Mouse (Mus musculus) frontal cortex, postnatal 36 days (tissue): ENCODE measurements at regions not wholly inside any gene's neighbourhood (a gene's known extent, or its start where the extent isn't known, plus 50 kb on each side); places are given as distances from the start of the nearest gene placed in this dataset.

Experiments
- DNase-seq, 2 experiments: peaks; one replicate each; pipeline ENCODE4 v3.0.0; 2022; ENCODE audit warnings: low spot score in 2 of 2

DNA sequence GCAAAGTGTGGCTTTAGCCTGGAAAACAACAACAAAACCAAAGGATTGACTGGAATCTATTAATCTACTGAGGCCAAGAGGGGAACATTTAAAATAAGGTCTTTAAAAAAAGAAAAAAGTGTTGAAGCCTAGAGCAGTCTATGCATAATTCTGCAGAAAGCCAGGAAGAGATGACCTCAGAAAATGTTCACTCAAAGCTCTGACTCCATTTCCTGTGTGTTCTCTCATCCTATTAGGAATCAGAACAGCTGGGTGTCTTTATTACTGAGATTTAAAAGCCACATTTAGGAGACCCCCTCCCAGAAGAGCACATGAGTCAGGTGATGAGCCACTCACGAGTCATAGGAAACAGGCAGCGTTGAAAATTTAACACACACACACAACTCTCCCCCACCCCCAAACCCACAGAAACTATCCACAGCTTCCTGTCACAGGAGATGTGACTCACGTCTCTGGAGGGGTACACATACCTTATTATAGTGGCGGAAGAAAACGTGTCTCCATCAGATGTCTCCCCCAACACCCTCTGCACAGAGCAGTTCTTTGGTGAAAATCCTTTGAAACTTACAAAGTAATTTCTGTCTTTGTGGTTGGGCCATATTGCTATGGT is 140.2 kb upstream of the Hmga2 start:
- DNase-seq = no peak

DNA sequence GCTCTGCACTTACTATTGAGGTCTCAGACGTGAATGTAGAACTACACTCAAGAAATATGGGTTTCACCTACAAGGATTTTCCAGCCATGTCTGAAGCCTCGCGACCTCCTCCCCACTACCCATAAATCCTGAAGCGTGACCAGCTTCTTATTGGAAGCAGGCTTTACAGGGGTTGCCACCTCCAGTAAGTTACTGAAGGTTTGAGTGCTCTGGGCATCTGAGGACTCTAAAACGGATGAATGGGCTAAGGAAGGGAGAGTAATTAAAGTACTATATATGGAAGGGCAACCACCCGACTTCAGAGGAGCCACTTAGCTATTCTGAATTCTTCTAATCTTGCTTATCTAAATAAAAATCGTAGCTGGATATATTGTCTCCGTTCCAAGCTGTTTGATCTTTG is 136.1 kb upstream of the Hmga2 start:
- DNase-seq = no peak

DNA sequence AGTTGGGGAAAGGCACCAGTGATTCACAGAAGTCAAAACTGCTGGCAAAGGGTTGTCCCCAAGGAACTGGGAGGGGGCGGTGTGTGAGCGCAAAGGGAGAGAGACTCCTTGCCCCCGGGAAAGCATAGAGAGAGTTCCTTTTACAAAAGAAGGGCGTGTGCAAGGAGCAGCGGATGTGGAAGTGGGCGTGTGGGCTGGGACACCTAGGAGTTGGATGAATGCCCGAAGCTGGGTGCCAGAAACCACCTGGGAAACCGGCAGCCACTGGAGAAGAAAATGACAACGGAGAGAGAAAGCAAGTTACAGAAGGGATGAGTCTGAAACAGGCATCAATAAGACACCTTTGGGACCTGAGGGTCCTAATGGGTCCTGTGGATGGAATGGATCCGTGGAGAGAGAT is 133.8 kb upstream of the Hmga2 start:
- DNase-seq = peak; percentile 9 to 36

DNA sequence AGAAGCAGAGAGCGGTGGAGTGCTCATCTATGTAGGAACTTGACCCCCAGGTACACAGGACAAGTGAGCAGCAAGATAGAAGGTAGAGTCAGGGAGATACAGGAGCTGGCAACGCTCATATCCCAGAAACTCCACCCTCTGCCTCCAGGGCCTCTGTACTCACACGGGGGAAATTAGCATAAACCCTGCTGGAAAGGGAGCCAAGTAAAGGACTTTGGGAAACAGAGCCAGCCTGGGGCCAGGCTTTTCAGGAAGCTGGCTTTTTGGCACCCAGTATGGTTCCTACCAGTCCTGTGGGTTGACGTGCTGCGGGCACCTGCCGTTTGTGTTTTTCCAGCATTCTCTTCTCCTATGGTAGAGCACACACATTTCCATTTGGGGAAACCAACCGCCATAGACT is 128.2 kb upstream of the Hmga2 start:
- DNase-seq = no peak

DNA sequence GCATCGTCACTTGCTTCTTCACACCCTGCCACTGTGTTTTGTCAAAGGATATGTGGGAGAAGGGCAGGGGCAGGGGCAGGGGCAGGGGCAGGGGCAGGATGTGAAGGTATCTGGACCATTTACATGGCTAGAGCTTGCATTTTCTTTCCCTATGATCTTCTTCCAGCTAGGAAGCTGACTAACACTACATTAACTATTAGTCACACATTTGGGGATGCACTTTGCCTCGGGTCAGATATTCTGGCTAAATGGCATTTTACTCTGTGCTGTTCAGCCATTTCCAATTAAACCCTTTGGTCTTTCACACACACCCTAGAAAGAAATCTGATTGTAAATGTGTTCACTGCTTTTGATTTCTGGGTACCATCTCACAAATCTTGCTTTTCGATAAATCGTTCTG is 126.9 kb upstream of the Hmga2 start:
- DNase-seq = no peak

DNA sequence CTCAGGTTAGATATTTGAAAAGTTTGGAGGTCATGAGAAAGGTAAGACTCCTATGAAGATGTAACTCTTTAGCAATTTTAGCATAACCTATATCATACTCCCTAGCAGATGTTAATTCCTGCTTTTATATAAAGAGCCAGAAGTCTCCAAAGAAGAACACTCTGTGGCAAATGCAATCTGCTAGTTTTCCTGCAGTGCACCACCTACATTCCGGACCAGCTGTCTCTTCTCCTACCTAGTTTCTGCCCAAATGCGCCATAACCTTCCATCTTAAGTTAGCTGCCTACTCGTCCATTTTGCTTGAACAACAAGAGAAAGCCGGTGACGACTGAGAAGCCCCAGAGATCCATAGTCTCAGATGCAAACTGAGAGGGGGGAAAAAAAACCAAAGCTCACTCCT is 124.5 kb upstream of the Hmga2 start:
- peak in 1 of 2 experiments; percentile 37 for DNase-seq

DNA sequence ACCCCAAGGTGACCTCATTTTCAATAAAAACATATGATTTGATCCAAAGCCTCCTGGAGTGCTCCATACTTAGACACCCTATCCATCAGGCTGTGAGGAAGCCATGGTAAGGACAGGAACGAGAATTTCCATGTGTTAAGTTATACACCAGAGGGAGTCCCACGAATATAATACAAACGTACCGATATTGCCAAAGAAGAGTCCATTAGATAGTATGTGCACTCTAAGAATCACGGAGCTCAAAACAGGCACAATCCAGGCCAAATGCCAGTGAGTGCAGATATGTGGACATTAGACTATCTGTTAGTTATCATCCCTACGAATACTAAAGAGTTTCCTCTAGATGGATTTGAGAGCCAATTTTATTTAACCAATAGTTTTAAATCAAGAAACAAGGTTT is 123.3 kb upstream of the Hmga2 start:
- DNase-seq = no peak

DNA sequence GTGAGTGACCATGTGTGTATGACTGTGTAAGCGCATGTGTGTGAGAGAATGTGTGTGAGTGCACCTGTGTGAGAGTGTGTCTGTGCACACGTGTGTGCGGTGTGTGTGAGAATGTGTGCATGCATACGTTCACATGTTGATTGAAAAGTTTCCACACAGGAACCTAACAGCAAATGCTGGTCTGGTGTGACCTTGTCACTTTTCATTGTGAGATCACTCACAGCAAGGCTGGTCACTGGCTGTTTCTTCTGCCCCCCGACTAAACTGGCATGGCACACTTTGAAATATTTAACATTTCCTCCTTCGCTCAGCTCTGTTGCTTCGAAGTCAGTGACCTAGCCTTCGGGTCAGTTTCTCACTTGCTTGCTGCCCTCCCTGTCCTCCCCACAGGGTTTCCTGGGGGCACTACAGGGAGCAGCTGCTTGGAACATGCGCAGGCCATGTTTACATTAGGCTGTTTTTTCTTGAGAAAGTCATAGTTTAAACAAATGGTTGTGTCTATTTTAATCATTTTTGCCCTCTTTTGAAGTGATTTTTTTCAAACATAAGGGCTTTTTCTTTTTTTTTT is 121.1 kb upstream of the Hmga2 start:
- DNase-seq = no peak

DNA sequence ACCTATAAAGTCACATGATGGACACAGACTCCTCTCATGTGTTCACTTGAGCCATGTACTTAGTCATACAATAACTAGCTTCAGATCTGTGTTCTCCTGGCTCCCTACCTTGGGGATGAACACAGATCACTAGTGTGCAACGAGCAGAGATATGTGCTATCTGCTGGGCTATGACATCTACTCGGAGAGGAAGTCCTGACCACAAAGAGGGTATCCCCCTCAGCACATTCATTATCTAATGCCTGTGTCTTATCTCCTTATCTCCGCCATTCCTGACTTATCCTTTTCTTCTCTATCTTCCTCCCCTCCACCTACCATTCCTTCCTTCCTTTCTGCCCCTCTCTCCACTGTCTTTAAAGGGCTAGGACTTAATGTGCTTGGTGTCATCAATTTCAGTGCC is 118.9 kb upstream of the Hmga2 start:
- DNase-seq = no peak

DNA sequence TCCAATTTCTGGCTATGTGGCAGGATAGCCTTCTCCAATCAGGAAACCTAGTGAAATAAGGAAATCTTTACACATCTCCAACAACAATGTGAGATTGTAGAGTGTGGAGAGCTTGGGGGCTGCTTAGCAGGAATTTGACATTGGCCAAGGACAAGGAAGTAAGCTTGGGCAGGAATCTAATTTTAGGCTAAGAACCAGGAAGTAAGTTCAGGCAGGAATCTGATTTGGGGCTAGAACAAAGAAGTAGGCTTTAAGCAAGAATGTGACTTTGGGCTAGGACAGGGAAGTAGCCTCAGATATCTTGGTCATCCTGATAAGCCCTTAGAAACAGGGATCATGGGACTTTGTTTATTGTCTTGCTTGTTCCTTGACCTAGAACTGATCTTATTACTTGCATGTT is 117.6 kb upstream of the Hmga2 start:
- no peak for DNase-seq

DNA sequence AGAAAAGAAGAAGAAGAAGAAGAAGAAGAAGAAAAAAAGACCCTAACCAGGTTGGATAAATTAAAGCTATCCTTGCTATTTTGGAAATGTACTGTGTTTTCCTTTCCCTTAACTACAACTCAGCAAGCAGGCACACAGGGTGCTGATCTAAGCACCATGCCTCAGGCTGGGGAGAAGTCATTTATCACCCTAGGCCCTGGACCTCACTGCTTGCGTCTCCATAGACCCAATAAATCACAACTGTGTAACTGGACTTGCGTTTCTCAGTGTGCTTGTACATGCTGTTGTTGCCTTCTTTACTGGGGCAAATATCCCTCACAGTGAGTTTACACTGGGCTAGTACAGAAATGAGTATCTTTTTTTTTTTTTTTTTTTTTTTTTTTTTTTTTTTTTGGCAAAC is 113.4 kb upstream of the Hmga2 start:
- no peak for DNase-seq

DNA sequence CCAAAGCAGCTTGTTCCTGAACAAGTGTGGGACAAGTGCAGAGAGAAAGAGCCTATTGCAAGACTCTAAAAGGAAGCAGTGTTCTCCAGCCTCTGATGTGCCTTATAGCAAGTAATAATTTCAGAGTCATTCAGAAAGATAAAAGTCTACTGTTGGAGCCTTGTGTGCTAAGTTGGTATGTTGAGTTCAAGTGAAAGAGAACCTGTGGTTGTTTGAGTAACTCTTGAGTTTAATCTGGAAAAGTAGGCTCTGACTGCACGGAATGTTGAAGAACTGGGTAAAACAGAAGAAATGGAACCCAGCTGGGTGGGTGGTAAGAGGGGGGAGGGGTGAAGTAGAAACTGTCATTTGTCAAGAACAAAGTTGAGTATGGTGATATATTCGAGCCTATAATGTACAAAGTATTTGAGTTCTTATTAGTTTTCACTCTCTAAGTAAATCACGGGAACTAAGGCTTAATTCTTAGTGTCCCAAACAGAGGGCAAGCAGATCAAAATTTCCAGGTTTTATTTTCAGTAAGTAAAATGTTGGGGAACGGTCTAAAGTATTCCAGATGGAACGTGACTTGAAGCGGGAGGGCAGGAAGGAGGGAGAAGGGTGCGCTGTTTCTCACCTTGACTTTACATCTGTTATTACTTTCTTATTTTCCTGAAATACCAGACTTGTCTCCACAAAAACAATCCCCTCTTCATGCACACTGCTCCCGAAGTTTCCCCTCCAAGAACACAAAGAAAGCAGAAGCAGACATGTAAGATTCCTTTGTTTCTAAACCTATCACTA is 111.8 kb upstream of the Hmga2 start:
- no peak for DNase-seq

DNA sequence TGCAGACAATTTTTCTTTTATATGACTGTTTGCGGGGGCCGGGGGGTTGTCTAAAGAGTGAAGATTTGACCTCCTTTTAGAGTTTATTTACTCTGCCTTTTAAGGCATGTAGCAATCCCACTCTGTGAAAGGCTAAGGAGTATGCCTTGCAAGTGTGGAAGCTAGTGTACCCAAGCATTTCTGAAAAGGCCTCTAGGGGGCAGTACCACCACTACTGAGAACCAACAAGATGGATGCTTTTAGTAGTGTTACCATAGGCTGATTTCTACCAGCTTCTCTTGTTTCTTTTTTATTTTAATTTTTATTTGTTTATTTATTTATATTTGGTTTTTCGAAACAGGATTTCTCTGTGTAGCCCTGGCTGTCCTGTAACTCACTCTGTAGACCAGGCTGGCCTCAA is 110.9 kb upstream of the Hmga2 start:
- DNase-seq = peak in 1 of 2 experiments; percentile 42

DNA sequence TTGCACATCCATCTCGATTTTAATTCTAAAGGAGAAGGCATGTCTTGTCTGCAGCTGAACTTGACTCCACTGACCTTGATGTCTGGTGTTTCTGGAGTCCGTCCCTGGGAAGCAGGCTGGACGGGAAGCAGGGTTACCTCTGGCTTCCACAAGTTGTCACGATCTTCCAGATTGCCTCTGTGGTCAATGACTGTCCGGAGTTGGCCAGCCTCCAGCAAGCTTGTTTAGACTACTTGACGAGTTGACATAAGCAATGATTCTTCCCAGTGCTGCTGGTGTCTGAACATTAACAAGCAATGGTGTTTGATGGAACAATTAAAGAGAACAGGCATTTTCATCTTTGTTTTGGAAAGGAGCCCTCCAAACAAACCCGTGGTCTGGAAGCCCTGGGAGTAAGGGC is 106.2 kb upstream of the Hmga2 start:
- no peak for DNase-seq

DNA sequence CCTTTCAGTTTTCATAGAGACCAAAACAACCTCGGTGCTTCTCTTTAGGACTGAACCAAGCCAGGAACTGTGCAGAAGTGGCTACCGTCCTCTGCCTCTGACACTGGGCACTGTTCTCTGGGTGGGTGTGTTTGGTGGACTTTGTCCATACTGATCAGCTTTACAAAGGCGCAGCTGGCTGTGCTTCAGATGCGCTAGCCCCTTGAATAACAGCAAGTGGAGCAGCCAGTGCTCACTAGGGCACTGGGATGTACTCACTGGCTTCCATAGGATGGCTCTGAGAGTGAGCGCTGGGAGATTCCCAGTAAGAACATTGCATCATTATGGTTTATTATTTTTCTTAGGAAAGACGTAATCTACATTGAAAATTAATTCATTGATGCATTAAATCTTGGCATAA is 105.3 kb upstream of the Hmga2 start:
- DNase-seq = no peak

DNA sequence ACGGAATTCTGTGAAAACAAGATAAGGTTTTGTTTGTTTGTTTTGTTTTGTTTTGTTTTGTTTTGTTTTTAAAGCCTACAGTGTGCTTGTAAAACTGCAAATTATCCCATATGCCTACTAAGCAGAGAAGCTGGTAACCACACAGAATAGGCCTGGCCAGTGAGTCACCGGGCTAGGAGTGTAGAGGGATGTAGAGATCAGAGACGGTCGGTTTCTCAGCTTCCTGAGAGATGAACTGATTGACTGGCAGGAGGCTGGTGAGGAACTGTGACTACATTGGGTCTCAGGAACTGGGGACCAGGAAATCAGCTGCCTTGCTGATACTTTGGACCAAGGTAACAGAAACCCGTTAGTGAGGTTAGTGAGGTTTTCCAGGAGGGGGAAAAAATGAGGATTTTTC is 100.6 kb upstream of the Hmga2 start:
- no peak for DNase-seq

DNA sequence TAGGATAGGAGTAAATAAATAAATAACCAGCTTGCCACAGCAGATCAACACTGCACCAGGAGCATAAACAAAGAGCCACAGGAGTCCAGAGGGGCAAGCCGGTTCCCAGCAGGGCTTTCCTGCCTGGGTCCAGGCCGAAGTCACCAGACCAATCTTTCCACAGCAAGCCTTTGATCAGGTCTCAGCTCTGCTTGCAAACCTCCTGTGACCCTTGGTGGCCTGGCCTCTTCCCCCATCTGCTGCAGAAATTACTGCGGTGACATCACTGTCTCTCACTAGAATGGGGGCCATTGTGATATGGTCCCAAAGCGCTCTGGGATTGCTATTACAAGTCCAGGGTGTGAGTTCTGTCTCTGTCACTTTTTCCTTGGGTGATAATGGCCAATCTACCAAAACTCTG is 99.9 kb upstream of the Hmga2 start:
- DNase-seq = no peak

DNA sequence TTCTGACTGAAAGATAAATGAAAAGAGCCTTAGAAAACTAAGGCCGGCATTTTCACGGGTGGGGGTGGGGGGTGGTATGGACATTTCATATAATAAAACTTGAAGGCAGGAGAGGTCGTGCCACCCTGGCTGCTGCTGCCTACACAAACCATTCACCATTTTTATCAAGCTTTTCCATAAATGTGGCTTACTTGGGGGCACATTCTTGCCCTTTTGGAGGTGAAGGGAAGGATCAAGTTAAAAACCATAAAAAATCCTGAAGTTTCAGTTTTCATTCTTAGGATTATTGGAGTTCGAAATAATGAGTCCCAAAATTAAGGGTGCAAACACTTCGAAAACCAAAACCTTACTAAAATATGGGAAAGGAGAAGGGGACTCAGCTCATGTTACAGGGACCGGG is 95.1 kb upstream of the Hmga2 start:
- no peak for DNase-seq

DNA sequence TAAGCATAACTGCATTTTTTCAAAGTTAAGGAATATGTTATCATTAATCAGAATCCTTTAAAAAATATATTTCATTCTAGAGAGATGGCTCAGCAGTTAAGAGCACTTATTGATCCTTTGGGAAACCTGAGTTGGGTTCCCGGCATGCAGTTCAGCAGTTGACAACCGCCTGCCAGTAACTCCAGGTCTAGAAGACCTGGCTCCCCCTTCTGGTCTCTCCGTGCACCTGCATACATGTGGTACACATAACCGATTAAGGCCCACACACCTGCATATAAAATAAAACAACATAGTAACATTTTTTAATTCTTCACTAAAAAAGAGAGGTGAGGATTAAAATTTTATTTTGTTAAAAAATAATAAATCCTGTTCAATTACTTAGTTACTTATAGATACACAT is 89.7 kb upstream of the Hmga2 start:
- DNase-seq = no peak

DNA sequence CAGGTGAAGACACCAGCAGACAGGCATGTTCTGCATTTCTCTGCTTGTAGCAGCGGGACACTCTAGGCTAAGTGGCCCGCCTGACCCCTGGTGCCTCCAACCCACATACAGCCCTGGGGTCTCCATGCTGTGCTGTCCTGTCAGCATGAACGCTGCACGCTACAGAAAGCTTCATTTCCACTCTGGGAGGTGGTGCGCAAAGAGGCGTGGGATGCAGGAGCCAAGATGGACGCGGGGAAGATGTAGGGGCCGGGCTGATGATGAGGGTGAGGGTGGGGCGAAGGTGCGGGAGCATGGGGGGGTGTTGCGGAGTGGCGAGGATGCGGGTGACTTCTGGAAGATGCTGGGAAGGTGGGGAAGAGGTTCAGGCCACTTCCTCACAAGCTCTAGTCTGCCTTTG is 88.6 kb upstream of the Hmga2 start:
- no peak for DNase-seq

DNA sequence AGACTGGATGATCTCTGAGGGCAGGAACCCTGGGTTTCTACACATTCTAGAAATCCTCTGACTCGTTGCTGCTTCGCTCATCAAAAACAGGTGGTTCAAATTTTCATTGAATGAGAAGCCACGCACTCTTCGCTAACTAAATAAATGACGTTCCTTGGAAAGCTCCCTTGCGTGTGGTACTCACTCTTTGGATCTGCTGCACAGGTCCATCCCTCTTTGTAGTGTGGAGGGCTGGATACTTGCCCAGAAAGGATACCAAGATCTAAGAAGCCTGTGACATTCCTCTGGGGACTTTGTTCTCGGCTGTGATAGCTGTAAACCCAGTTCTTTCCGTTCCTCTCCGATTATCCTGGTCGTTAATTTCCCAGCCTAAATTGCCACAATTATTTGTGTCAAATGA is 87.7 kb upstream of the Hmga2 start:
- DNase-seq = no peak

DNA sequence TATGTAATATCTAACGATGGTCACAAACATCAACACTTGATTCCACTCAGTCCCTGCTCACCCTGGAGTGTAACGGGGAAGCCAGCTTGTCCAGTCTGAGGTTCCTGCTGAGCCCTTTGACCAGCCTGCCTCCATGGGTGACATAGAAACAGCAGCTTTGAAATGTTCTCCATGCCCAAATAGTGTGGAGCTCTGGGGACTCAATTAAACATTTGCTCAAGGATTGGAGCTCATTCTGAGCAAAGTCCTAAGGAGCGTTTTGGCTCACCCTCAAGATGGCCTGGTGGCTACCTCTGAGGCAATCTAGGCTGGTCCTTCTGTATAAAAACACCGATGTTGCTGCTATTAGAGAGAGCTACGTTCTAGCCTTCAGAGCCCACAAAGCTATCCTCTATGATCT is 85.6 kb upstream of the Hmga2 start:
- DNase-seq = no peak

DNA sequence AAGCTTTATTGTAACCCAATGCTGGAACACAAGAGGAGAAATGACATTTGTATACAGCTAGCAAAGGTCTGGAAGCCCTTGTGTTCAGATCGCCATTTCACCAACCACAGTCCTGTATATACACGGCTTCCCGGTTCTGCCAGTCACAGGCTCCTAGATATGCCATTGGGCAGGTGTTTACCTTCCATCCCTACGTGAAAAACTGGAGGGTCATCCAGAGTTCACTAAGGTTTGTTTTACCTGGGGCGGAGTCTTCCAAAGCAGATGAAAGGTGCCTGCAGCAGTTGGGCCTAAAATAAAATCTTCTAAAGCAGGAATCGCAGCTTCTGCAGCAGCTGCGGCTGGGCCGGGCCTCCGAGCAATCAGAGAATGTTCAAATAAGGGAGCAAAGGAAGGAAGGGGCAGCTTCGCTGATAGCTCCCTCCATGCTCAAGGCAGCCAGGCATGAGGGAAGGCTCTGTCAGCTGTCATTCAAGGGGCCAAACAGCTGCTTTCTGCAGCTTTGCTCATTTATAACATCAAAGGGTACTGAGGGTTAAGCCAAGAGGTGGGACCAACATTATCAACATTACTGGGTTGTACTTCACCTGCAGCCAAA is 81.7 kb upstream of the Hmga2 start:
- DNase-seq = no peak
